Mouse (Mus musculus) testis, adult 2 months (tissue): Measurements from ENCODE around the gene Lrmda.

Experiments used
- CTCF ChIP-seq: fragments of 200-500 bp; IDR thresholded peaks from 2 replicates; pipeline ENCODE4 v1.5.1; 2012; ENCODE audit warnings: low read depth, mild to moderate bottlenecking, inconsistent platforms, low read length, moderate library complexity; ENCODE audit not compliant: control insufficient read depth, insufficient read depth, insufficient replicate concordance
- POLR2A ChIP-seq: fragments of 200-500 bp; IDR thresholded peaks from 2 replicates; pipeline ENCODE4 v1.6.1; 2012; ENCODE audit warnings: low read depth, mild to moderate bottlenecking, inconsistent platforms, low read length, moderate library complexity; ENCODE audit not compliant: control insufficient read depth

- TF ChIP-seq POLR2A (no peak), CTCF (no peak)
Observed at GRCm38 (mm10) chr14:22435441-22435840, 415.9 kb downstream of the Lrmda start.
